Mouse (Mus musculus): ENCODE results near the gene Nfs1. TPM values are rescaled to one million over a fixed set of nuclear protein-coding genes. Genes with fewer than 3 reads are reported as not detected.

Nfs1 gene
- total and polyA plus RNA-seq, 3 experiments = 64.5 to 83.9 TPM; not detected in 1

GRCm38 (mm10) chr2:156180824-156181590 is 37.0 kb upstream of the Nfs1 start:
- H3K9ac ChIP-seq (ENCODE audit: control insufficient read depth, low read depth, low read length, poor library complexity, severe bottlenecking) = peak overlapping the region; percentile 79
- H3K79me2 ChIP-seq (ENCODE audit: control insufficient read depth, insufficient read depth, low read length, poor library complexity) = peaks cover 29% of the 10 kb centered on the region
- H3K4me3 ChIP-seq (ENCODE audit: control insufficient read depth in 1 of 2, insufficient read depth in 1 of 2, low read depth in 2 of 2, low read length in 2 of 2) = peak overlapping the region; percentile 46 to 72
- no peaks in the 10 kb centered on the region for H3K9me3 ChIP-seq (replicated peaks; ENCODE audit: insufficient read depth, low read length)
- H3K27ac ChIP-seq (ENCODE audit: control insufficient read depth, low read depth, low read length) = peak overlapping the region; percentile 98
- H3K27me3 ChIP-seq (ENCODE audit: control insufficient read depth in 1 of 2, insufficient read depth in 2 of 2, low read length in 2 of 2) = no peaks in the 10 kb centered on the region
- TF ChIP-seq MAZ (IDR thresholded peaks at IDR 0.05; ENCODE audit: low read depth, low read length) (no peak), SIN3A (IDR thresholded peaks at IDR 0.05; ENCODE audit: low read length) (no peak; the same call in 1 of the 2 replicates), NELFE (IDR thresholded peaks at IDR 0.05; ENCODE audit: low read depth, low read length) (no peak), CHD1 (IDR thresholded peaks at IDR 0.05; ENCODE audit: low read depth, low read length) (peak; percentile 87; the same call in 1 of the 2 replicates), MYC (IDR thresholded peaks at IDR 0.05; ENCODE audit: low read depth, low read length) (peak; percentile 49; the same call in 1 of the 2 replicates), USF2 (IDR thresholded peaks at IDR 0.05; ENCODE audit: borderline replicate concordance in 1 of 2, insufficient read depth in 1 of 2, low read depth in 1 of 2, low read length in 2 of 2) (no peak), TBP (IDR thresholded peaks at IDR 0.05; ENCODE audit: low read depth, low read length) (no peak), SMC3 (IDR thresholded peaks at IDR 0.05; ENCODE audit: low read depth, low read length) (no peak), EP300 (IDR thresholded peaks at IDR 0.05; ENCODE audit: low read depth in 1 of 2, low read length in 2 of 2) (0 out of 4 replicates have a peak, but pooled peaks of 1 of the 2 experiments have one; percentile 18), ELF1 (IDR thresholded peaks at IDR 0.05; ENCODE audit: low read depth, low read length) (no peak), USF1 (IDR thresholded peaks at IDR 0.05; ENCODE audit: low read depth, low read length) (no peak), CTCF (IDR thresholded peaks at IDR 0.05 in 2 of 3, conservative IDR thresholded peaks at IDR 0.05 in 1 of 3; ENCODE audit: control insufficient read depth in 1 of 3, insufficient read depth in 1 of 3, low read depth in 2 of 3, low read length in 3 of 3, poor library complexity in 1 of 3, severe bottlenecking in 1 of 3) (no peak), HCFC1 (IDR thresholded peaks at IDR 0.05; ENCODE audit: low read depth, low read length) (no peak), GABPA (IDR thresholded peaks at IDR 0.05; ENCODE audit: low read depth, low read length) (no peak), TAL1 (IDR thresholded peaks at IDR 0.05; ENCODE audit: low read length) (no peak), GATA1 (IDR thresholded peaks at IDR 0.05; ENCODE audit: low read depth, low read length) (no peak), POLR2AphosphoS2 (IDR thresholded peaks at IDR 0.05; ENCODE audit: low read length) (no peak), ZNF384 (IDR thresholded peaks at IDR 0.05; ENCODE audit: low read depth, low read length) (peak; percentile 64), ETS1 (IDR thresholded peaks at IDR 0.05; ENCODE audit: low read depth, low read length) (no peak), RCOR1 (IDR thresholded peaks at IDR 0.05; ENCODE audit: low read depth, low read length) (no peak; the same call in 1 of the 2 replicates), E2F4 (IDR thresholded peaks at IDR 0.05; ENCODE audit: borderline replicate concordance, low read depth, low read length) (no peak), MEF2A (IDR thresholded peaks at IDR 0.05; ENCODE audit: extremely low read depth, insufficient replicate concordance, low read depth, low read length, poor library complexity, severe bottlenecking) (no peak)
- peak; percentile 47 for DNase-seq (ENCODE audit: low read depth, low spot score)
- H3K36me3 ChIP-seq (ENCODE audit: control insufficient read depth in 1 of 2, insufficient read depth in 2 of 2, low read length in 2 of 2) = peaks cover 25 to 31% of the 10 kb centered on the region in 2 experiments
- H3K4me1 ChIP-seq (ENCODE audit: control insufficient read depth in 1 of 2, insufficient read depth in 2 of 2, low read length in 2 of 2) = peaks cover 3 to 16% of the 10 kb centered on the region in 2 experiments; a peak in 3 of 4 replicates

Measured in MEL (cell line).